Mouse (Mus musculus): Measurements from ENCODE around the gene 4430402I18Rik.

4430402I18Rik gene

DNA sequence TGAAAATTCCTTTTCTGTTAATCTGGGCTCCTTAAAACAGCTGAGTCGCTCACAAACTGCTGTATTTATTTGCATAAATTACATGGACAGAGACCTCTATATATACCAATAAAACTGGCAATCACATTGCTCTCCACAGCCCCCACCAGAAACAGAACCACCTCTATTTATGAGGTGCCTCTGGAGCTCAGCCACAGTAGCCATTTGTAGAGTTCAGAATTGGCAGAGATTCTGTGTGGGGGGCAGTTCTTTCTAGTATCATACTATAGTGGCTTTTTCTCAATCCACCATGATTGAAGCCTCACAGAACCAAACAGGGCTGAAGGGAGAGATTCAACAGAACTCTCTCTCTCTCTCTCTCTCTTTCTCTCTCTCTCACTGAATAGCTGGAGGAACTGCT, 71.0 kb downstream of the 4430402I18Rik start:
- DNase-seq, result no peak

DNA sequence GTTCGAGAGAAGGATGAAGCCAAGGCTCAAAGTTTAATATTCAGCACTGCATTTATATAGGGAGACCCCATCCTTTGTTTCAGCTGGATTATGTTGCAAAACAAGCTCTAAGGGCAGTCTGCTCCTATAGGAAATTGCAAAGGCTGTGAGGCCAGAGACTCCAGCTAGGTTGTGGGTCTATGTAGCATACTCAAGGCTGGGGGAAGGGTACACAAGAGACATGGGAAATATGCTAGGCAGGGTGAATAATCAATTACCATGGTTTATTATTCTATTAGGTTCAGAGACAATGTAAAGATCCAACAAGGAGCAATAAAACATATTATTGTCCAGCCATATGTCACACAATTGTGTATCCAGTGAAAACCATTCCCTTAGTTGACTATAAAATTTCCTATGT, 75.7 kb downstream of the 4430402I18Rik start:
- no peak for DNase-seq

DNA sequence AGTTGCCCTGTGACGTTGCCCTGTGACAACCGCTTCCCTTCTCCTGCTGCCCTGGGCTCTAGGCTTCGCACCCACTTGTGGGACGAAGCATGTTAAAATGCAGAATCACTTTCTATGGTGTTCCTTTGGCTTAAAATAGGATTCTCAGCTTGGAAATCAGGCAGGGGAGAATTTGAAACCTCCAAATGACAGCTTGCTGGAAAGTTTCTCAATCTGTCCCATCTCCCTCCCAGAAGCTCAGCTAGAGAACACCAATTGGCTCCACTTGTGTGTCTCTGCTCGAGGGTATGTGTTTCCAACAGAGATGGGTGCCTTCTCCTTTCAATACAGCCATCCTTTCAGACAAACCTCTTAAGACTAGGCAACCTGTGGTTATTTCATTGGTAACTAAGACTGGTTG, 76.4 kb downstream of the 4430402I18Rik start:
- DNase-seq, result no peak

DNA sequence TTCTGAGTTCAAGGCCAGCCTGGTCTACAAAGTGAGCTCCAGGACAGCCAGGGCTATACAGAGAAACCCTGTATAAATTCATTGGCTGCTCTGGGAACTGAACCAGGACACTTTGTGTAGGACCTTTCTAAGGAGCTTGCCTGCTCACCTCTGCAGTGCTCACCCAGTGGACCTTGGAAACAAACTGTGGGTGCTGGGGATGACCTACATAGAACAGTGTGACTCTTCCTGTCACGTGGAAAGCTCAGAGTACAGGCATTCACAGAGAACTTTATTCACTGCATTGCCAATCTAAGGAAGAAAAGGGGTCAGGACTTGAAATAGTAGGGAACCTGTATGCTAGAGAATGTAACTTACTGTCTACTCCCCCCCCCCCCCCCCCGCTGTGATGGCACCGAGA, 78.3 kb downstream of the 4430402I18Rik start:
- DNase-seq, result no peak

DNA sequence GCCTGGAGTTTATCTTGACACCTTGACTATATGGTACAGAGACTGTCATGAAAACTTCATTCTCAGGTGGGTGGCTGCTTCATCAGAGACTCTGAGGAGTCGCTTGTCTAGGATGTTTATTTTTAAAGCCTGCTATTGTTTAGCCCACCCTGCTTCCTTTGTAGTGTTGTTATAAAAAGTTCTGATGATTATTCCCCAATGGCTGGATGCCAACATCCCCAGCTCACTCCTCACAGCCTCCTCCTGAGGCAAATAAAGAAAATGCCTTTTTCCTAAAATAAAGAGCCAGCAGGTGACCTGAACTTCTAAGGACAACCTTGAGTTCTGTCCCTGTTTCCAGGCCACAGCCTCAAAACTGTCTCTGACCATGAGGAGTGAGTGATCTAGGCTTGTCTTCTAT, 79.1 kb downstream of the 4430402I18Rik start:
- DNase-seq, result no peak

DNA sequence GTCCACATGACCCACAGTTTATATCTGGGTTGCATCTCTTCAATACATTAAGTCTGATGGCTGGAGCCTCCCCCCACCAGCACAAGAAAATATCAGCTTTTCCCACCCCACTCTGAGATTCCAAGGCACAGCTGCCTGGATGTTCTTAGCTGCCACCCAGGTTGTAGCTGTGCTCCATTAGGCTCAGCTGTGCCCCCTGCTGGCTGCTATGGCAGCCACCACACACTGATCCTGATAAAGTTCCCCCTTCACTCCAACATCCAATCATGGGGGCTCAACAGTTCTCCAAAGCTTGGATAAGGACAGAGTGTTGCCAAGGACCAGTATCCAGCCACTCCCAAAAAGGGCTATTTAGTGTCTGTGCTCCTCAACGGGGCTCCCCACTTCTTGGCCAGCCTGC, 84.5 kb downstream of the 4430402I18Rik start:
- DNase-seq, result peak; percentile 65

DNA sequence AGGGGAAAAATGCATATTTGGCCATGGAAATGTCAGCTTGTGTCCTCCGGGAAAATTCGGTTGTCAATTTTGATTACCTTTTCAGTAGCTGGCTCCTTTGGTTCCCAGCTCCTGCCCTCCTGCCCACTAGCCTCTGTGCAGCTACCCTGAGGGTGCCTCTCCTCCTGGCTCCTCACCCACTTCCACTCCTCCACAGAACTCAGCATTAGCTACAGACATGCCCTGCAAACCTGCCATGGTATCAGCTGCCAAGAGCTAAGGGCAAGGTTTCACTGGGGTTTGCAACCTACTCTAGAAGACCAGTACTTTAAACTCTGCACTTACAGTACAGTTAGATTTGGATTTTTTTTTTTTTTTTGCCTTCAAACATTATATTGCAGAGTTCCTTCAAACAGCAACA, 88.1 kb downstream of the 4430402I18Rik start:
- DNase-seq, result peak; percentile 75

DNA sequence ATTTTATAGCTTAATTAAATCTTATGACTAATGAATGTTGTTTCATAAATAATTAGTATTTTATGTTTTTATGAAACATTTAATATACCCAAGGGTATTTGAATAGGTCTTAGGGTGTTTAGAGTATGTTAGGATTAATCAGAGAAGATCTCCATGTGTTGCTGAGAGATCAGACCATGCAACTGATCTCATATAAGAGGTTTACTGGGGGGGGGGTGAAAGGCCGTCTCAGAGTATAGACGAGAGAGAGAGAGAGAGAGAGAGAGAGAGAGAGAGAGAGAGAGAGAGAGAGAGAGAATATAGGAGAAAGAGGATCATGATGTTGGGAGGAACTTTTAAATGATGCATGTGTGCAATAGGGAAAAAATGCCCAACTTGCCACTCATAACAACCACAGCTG, 97.2 kb downstream of the 4430402I18Rik start:
- peak; percentile 65 for DNase-seq

DNA sequence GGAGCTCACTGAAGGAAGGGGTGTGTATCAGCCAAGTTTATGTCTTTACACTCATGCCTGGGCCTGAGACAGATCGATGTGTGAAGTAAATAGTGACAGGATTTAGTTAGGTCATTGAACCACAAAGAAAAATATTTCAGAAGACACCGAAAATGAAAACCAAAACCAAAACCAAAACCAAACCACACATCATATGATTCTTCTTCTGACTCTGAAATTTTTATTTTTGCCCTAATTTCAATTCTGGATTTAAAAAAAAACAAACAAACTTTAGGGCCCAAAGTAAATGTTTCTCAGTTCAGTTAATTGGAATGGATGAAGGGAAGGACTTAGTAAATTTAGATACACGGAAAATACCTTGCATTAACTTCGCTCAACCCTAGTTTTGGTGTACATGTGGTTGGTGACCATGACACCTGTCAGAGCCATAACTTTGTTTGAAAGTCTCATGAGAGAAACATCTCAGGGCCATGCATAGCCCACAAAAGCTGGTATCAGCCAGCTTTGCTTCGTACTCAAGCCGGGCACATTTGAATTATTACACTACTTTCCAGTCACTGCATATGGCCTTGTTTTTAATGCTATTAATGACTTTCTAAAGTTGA, 98.2 kb downstream of the 4430402I18Rik start:
- no peak for DNase-seq

DNA sequence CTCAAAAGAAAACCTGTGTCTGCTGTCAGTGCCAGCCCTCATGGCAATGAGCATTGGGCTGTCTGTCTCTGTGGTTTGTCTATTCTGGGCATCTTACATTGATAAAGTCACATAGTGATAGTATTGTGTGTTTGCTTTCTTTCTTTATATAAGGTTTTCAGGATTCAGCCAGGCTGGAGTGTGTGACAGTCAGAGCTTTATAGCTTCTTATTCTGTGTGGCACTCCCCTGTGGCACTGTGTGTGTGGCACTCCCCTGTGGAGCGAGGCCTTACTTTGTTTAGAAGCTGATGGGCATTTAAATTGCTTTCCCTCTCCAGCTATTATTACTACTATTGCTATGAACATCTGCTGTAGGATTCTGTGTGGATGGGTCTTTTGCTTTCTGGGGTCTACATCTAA, 102.1 kb downstream of the 4430402I18Rik start:
- no peak for DNase-seq

DNA sequence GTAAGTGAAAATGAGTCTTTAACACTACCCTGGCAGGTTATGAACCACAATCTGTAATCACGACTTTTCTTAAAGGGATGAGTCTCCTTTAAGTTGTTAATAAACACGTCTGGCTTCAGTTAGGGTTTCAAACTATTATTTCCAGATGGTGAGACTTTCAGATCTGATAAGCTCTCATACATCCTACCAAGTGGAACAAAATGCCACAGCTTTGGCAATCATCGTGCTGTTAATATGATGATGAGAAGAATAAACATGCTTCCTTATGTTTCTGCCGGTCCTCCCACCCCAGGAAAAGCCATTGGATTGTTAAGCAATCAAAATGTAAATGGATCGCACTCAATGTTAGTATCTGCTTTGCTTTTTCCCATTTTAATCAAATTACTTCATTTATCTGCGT, 102.6 kb downstream of the 4430402I18Rik start:
- no peak for DNase-seq

DNA sequence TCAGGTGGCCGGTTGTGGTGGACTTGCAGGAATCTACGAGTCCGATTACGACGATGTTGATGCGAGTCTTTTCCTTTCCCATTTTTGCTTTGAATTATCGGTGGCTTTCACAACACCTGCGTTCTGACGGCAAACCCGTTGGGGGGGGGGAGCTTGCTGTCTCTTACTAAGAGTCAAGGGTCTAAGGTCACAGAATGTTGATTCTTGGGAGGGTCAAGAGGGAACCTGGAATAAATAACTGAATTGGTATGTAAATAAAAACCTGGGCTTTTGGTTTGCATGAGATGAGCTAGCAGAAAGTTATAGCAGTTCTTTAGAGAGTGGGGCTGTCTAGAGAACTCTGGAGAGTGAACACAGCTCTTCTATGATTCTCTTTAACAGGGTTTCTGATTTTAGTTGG, 104.0 kb downstream of the 4430402I18Rik start:
- no peak for DNase-seq

DNA sequence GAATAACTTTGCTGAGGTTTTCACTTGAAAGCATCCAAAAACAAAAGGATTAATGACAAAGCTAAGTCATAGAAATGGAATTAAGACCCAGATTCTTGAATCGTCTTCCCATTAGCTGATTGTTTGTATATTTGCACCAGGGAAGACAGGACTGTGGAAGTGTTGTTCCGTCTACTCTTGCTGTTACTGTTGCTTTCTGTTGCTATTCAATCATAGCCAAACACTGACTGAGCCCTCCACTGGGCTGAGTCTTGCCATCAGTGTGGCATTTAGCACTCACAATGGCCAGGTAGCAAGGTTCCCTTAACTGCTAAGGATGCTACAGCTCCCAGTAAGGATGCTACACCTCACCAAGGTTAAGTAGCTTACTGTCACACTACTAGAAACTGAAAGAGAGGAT, 107.4 kb downstream of the 4430402I18Rik start:
- DNase-seq, result no peak

DNA sequence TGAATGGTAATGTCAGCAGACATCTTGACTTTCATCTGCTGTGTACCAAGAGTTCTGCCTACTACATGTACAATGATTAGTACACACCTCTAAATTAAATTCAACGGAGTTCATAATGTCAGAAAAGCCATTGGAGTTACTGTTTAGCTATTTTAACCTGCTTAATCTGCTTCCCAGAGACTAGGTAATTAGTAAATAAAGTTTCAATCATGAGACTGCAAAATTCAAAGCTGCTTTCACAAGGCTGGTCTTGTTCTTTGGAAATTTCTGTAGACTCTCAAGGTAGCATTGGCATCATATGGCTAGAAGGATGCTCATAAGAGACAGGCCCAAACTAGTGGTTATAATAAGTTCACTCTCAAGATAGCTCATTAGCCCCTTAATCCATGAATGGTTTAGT, 112.8 kb downstream of the 4430402I18Rik start:
- DNase-seq, result no peak

DNA sequence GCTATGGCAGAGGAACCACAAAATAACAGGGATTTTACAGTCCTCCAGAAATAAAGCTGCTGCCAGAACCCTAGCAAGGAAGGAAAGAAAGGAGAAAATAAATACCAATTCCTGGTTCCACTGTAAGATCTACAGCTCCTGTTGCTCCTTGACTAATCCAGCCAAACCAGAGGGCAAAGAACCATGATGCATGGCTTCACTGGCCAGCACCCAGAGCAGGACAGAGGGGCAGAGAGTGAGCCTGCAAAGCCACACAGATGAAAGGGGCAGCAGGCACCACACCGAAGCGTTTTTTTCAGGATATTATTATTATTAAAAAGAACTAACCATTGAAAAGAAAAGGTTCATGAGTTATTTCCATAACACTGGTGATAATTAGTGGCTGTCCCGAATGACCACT, 115.6 kb downstream of the 4430402I18Rik start:
- DNase-seq, result no peak

DNA sequence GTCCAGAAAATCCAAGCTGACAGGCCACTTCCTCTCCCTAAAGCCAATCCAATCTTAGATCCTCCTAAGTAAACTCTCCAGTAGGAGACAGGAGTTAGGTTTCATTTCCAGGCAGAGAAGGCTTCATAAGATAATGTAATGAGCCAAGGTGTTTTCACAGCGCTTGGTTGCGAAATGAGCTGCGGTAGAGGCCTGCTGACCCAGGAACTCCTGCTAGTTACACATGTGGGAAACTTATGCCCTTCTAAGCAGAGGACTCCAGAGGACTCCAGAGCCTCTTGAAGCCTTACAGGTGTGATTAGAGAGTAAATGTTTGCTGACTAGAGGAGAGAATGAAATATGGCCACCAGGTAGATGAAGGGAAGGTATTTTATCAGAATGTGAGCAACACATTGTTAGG, 117.1 kb downstream of the 4430402I18Rik start:
- DNase-seq, result no peak

DNA sequence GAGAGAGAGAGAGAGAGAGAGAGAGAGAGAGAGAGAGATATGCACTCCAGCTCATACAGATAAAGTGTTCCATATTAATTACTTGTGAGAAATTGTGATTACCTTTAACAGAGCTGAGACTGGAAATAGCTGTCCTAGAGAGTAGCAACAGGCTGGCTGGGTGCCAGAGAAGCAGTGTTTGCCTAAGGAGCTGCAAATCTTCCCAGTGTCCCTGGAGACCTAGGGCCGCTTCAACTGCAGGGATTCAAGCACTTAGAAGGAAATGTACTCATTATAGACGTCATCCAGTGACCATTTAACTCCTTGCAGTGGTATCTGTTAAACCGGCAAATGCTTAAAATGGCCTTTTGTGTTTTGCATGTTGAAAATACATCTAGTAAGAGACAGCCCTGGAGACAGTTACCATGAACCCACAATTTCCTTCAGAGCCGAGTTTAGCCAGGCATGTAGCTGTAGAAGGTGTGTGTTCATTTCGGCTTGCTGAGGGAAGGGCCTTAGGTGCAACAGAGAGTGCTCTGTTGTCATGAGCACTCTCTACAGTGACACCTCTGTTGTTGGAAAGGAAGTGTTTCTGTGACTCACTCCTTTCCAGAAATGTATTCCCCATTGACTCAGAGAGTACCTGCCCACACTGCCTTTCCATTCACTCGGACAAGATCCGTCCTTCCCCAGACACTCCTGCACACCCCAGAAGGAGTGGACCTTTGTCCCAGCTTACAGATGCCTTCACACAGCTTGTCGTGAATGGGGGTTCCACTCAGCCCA, 122.5 kb downstream of the 4430402I18Rik start:
- DNase-seq, result no peak
